In genomic region chr4:74257882-74258281, GRCm38 (mm10) we compare ENCODE assay signal across 29 mouse cellular contexts. TPM values are rescaled to one million over a fixed set of nuclear protein-coding genes. Genes with fewer than 3 reads are reported as not detected.
DNase-seq lines count a peak whose midpoint lies in the region; ATAC-seq and TF ChIP-seq lines count a peak whose summit lies in the region.
"Had no signal": no experiment of that assay in that cellular context is flagged by ENCODE, and none has a peak within 500 bp of the region (broad histone marks: within the 10 kb centered on the region; RNA-seq: fewer than 3 reads in every experiment).

No protein-coding gene starts in this region.

- H3K4me3 ChIP-seq in forebrain, embryonic 11.5 days (ENCODE audit: low read depth, low read length): no peak overlapping the region
- no peak overlapping the region for H3K4me3 ChIP-seq in forebrain, postnatal 0 days (ENCODE audit: low read depth, low read length)
- no peak overlapping the region for H3K4me3 ChIP-seq in liver, adult 2 months (ENCODE audit: insufficient read depth, low read depth, low read length)
- H3K4me3 ChIP-seq in stomach, embryonic 16.5 days (replicated peaks; ENCODE audit: low read length): no peak overlapping the region
- no peak overlapping the region for H3K4me3 ChIP-seq in stomach, postnatal 0 days (ENCODE audit: low read depth, low read length)
- H3K4me3 ChIP-seq in heart, embryonic 10.5 days: no peak overlapping the region
- H3K4me3 ChIP-seq: erythroblast, embryonic 14.5 days; kidney, embryonic 15.5 days; neural tube, embryonic 15.5 days had no signal

- 0 out of 2 replicates have a peak overlapping the region, but pooled peaks have one; percentile 27 for H3K27ac ChIP-seq in forebrain, embryonic 11.5 days (ENCODE audit: low read depth, low read length)
- H3K27ac ChIP-seq in forebrain, postnatal 0 days (ENCODE audit: low read depth, low read length): no peak overlapping the region
- no peak overlapping the region for H3K27ac ChIP-seq in liver, adult 2 months (replicated peaks; ENCODE audit: insufficient read depth, low read depth, low read length)
- no peak overlapping the region for H3K27ac ChIP-seq in stomach, embryonic 16.5 days (ENCODE audit: low read length)
- H3K27ac ChIP-seq in stomach, postnatal 0 days (replicated peaks): no peak overlapping the region
- H3K27ac ChIP-seq in heart, embryonic 10.5 days: no peak overlapping the region
- H3K27ac ChIP-seq: kidney, embryonic 15.5 days; neural tube, embryonic 15.5 days had no signal

- no peak for TF ChIP-seq CTCF in forebrain, postnatal 0 days (IDR thresholded peaks at IDR 0.05; ENCODE audit: low read depth)
- TF ChIP-seq CTCF in liver, adult 2 months (IDR thresholded peaks at IDR 0.05; ENCODE audit: low read depth, low read length): no peak
- no peak for TF ChIP-seq CTCF in stomach, postnatal 0 days (IDR thresholded peaks at IDR 0.05; ENCODE audit: low read depth)

- TF ChIP-seq POLR2A in liver, adult 2 months (IDR thresholded peaks at IDR 0.05; ENCODE audit: extremely low read depth, insufficient read depth, low read length): no peak

- H3K4me1 ChIP-seq in forebrain, embryonic 11.5 days (replicated peaks; ENCODE audit: control insufficient read depth, insufficient read depth, low read length): no peaks in the 10 kb centered on the region
- H3K4me1 ChIP-seq in forebrain, postnatal 0 days (ENCODE audit: insufficient read depth): no peaks in the 10 kb centered on the region
- H3K4me1 ChIP-seq in liver, adult 2 months (ENCODE audit: control insufficient read depth, insufficient read depth, low read length): peaks cover 13% of the 10 kb centered on the region
- 0 out of 2 replicates have a peak, but pooled peaks cover 3% of the 10 kb centered on the region for H3K4me1 ChIP-seq in stomach, embryonic 16.5 days (ENCODE audit: control insufficient read depth, insufficient read depth, low read length)
- no peaks in the 10 kb centered on the region for H3K4me1 ChIP-seq in stomach, postnatal 0 days (replicated peaks; ENCODE audit: control insufficient read depth, insufficient read depth)
- no peaks in the 10 kb centered on the region for H3K4me1 ChIP-seq in heart, embryonic 10.5 days

- 0 out of 2 replicates have a peak, but pooled peaks have one; percentile 16 for ATAC-seq in forebrain, embryonic 11.5 days (replicated peaks; ENCODE audit: low FRiP score)
- no peak for ATAC-seq in forebrain, postnatal 0 days
- ATAC-seq in stomach, embryonic 16.5 days (ENCODE audit: insufficient read depth, low FRiP score): peak; percentile 17; the same call in 1 of the 2 replicates
- no peak for ATAC-seq in stomach, postnatal 0 days (ENCODE audit: low FRiP score, low TSS enrichment)
- ATAC-seq: forebrain, embryonic 16.5 days; hindbrain, embryonic 16.5 days; intestine, postnatal 0 days had no signal

- H3K36me3 ChIP-seq in forebrain, embryonic 11.5 days (ENCODE audit: control insufficient read depth, insufficient read depth, low read length): no peaks in the 10 kb centered on the region
- H3K36me3 ChIP-seq in forebrain, postnatal 0 days (ENCODE audit: insufficient read depth): no peaks in the 10 kb centered on the region
- H3K36me3 ChIP-seq in liver, adult 2 months (ENCODE audit: control insufficient read depth, insufficient read depth, low read length): 0 out of 2 replicates have a peak, but pooled peaks cover 2% of the 10 kb centered on the region
- H3K36me3 ChIP-seq in stomach, embryonic 16.5 days (ENCODE audit: control insufficient read depth, insufficient read depth, low read length): no peaks in the 10 kb centered on the region
- no peaks in the 10 kb centered on the region for H3K36me3 ChIP-seq in stomach, postnatal 0 days (ENCODE audit: control insufficient read depth, insufficient read depth, low read length)
- H3K36me3 ChIP-seq in heart, embryonic 10.5 days: no peaks in the 10 kb centered on the region
- H3K36me3 ChIP-seq: kidney, embryonic 15.5 days; neural tube, embryonic 15.5 days had no signal

- TF ChIP-seq EP300 in stomach, postnatal 0 days (optimal IDR thresholded peaks at IDR 0.05): no peak

- peaks cover 17% of the 10 kb centered on the region; the same call in 1 of the 2 replicates for H3K79me2 ChIP-seq in liver, adult 2 months (ENCODE audit: control insufficient read depth, insufficient read depth, low read length)

- no peak overlapping the region for H3K4me2 ChIP-seq in forebrain, embryonic 11.5 days (ENCODE audit: low read depth, low read length, severe bottlenecking)
- H3K4me2 ChIP-seq in forebrain, postnatal 0 days (ENCODE audit: low read depth): no peak overlapping the region
- no peak overlapping the region for H3K4me2 ChIP-seq in stomach, embryonic 16.5 days (ENCODE audit: low read depth, low read length)
- H3K4me2 ChIP-seq in stomach, postnatal 0 days (replicated peaks; ENCODE audit: low read depth): no peak overlapping the region
- H3K4me2 ChIP-seq: kidney, embryonic 15.5 days; neural tube, embryonic 15.5 days had no signal

- DNase-seq in forebrain, embryonic 11.5 days (ENCODE audit: low spot score): no peak
- no peak for DNase-seq in forebrain, postnatal 0 days
- DNase-seq in liver, adult 2 months (ENCODE audit: extremely low read depth, low read depth, low spot score): peak; percentile 67
- DNase-seq in liver: no peak
- DNase-seq in stomach, postnatal 0 days (ENCODE audit: low spot score): no peak
- peak; percentile 25 for DNase-seq in yolk sac, embryonic 10.5 days (ENCODE audit: low spot score)
- no peak for DNase-seq in heart, embryonic 10.5 days (ENCODE audit: low spot score)
- DNase-seq: adrenal gland, postnatal 25 days; cerebellum, adult 11-12 months; cerebellum, adult 9-11 months; gastrocnemius, postnatal 10 days; heart, postnatal 14 days; kidney, postnatal 36 days; left cerebral cortex, postnatal 4 days; lung, adult 18-20 months; lung, postnatal 10 days; midbrain, embryonic 14.5 days; right cerebral cortex, adult 18-20 months; spleen, adult 18-20 months; thymus, adult 2 months; thymus, postnatal 36 days had no signal

- no peaks in the 10 kb centered on the region for H3K9me3 ChIP-seq in forebrain, embryonic 11.5 days (ENCODE audit: control insufficient read depth, low read length)
- H3K9me3 ChIP-seq in forebrain, postnatal 0 days (ENCODE audit: low read length): no peaks in the 10 kb centered on the region
- H3K9me3 ChIP-seq in stomach, embryonic 16.5 days (replicated peaks; ENCODE audit: control insufficient read depth, low read length): no peaks in the 10 kb centered on the region
- no peaks in the 10 kb centered on the region for H3K9me3 ChIP-seq in stomach, postnatal 0 days (ENCODE audit: control insufficient read depth, low read length)
- no peaks in the 10 kb centered on the region for H3K9me3 ChIP-seq in heart, embryonic 10.5 days
- H3K9me3 ChIP-seq: G1E; kidney, embryonic 15.5 days; neural tube, embryonic 15.5 days had no signal

- no peak overlapping the region for H3K9ac ChIP-seq in forebrain, embryonic 11.5 days (ENCODE audit: low read length)
- no peak overlapping the region for H3K9ac ChIP-seq in forebrain, postnatal 0 days
- H3K9ac ChIP-seq in liver, adult 2 months (ENCODE audit: low read depth, low read length): no peak overlapping the region
- H3K9ac ChIP-seq in stomach, embryonic 16.5 days (ENCODE audit: low read length): no peak overlapping the region
- H3K9ac ChIP-seq in stomach, postnatal 0 days (ENCODE audit: low read length): no peak overlapping the region
- H3K9ac ChIP-seq: kidney, embryonic 15.5 days; neural tube, embryonic 15.5 days had no signal

- H3K27me3 ChIP-seq in forebrain, embryonic 11.5 days (ENCODE audit: control insufficient read depth, insufficient read depth, low read length): no peaks in the 10 kb centered on the region
- no peaks in the 10 kb centered on the region for H3K27me3 ChIP-seq in forebrain, postnatal 0 days (ENCODE audit: insufficient read depth, low read length)
- H3K27me3 ChIP-seq in liver, adult 2 months (ENCODE audit: control insufficient read depth, insufficient read depth, low read length): no peaks in the 10 kb centered on the region
- no peaks in the 10 kb centered on the region for H3K27me3 ChIP-seq in stomach, embryonic 16.5 days (ENCODE audit: control insufficient read depth, insufficient read depth, low read length)
- no peaks in the 10 kb centered on the region for H3K27me3 ChIP-seq in stomach, postnatal 0 days (ENCODE audit: control insufficient read depth, insufficient read depth, low read length)
- H3K27me3 ChIP-seq in heart, embryonic 10.5 days (ENCODE audit: insufficient read depth, poor library complexity, severe bottlenecking): no peaks in the 10 kb centered on the region
- H3K27me3 ChIP-seq: kidney, embryonic 15.5 days; neural tube, embryonic 15.5 days had no signal

- WGBS in forebrain, embryonic 11.5 days: 15% methylated on average over 5 of the region's 5 CpGs
- 18% methylated on average over 5 of the region's 5 CpGs for WGBS in forebrain, postnatal 0 days
- 27% methylated on average over 5 of the region's 5 CpGs for WGBS in liver, adult 2 months
- WGBS in stomach, embryonic 16.5 days: 30% methylated on average over 5 of the region's 5 CpGs
- WGBS in stomach, postnatal 0 days: 32% methylated on average over 5 of the region's 5 CpGs
- WGBS in heart, embryonic 10.5 days: 72% methylated on average over 5 of the region's 5 CpGs

RNA-seq across cellular contexts. Expression of gene Kdm4c, which starts 15.6 kb away (rescaled TPM):
- 13.4 and 14.3 TPM in 2 replicates for polyA plus RNA-seq in forebrain, embryonic 11.5 days (2014; fragmentation: Nextera tagmentation; extraction: Ambion mirVana)
- 22.2 and 25.9 TPM in 2 replicates for total RNA-seq in forebrain, postnatal 0 days (2014; rRNA removed)
- polyA plus RNA-seq in forebrain, postnatal 0 days (2015; fragmentation: Nextera tagmentation; extraction: Ambion mirVana): 5.5 and 8.2 TPM in 2 replicates
- 7.7 and 8.7 TPM in 2 replicates for total RNA-seq in liver, adult 2 months (2014; rRNA removed)
- 0.65 and 0.81 TPM in 2 replicates for polyA plus RNA-seq in liver, adult 2 months (2012; rRNA removed)
- 13.8 and 14.9 TPM in 2 replicates for polyA plus RNA-seq in stomach, embryonic 16.5 days (2015; fragmentation: Nextera tagmentation; extraction: Ambion mirVana)
- polyA plus RNA-seq in stomach, postnatal 0 days (2015; fragmentation: Nextera tagmentation; extraction: Ambion mirVana): 6.2 and 6.3 TPM in 2 replicates
- 7.9 and 10.9 TPM in 2 replicates for polyA plus RNA-seq in heart, embryonic 10.5 days (2016; fragmentation: Nextera tagmentation; extraction: Ambion mirVana)

Comparison
In these comparisons a context has a peak if more than half of its experiments do, and no peak if none do; other contexts are left out.
1. ATAC-seq: peak in forebrain, embryonic 11.5 days (single experiment) and stomach, embryonic 16.5 days (single experiment); none in forebrain, postnatal 0 days (single experiment) and stomach, postnatal 0 days (single experiment).
2. DNase-seq: peak in liver, adult 2 months (single experiment) and yolk sac, embryonic 10.5 days (single experiment); none in forebrain, embryonic 11.5 days (single experiment), forebrain, postnatal 0 days (single experiment), liver (single experiment), stomach, postnatal 0 days (single experiment) and heart, embryonic 10.5 days (single experiment).